Mouse (Mus musculus) midbrain, embryonic 14.5 days (tissue): ENCODE measurements around the gene Pdia6. TPM values are rescaled to one million over a fixed set of nuclear protein-coding genes. Genes with fewer than 3 reads are reported as not detected.

ENCODE experiments used
- ATAC-seq: fragments of 200-750 bp; cut with Nextera tagmentation; 2 replicates; pipeline ENCODE4 v1.8.0; 2017; ENCODE audit warnings: moderate number of reproducible peaks, moderate library complexity; ENCODE audit not compliant: low FRiP score, low TSS enrichment
- DNase-seq: peaks from one replicate; pipeline ENCODE4 v3.0.0-alpha.2; 2015
- H3K27ac ChIP-seq: fragments of 300-500 bp; sonication (generic); replicated peaks from 2 replicates; pipeline ENCODE4 v1.5.1; 2014; ENCODE audit warnings: mild to moderate bottlenecking, low read depth, low read length, moderate library complexity
- H3K27me3 ChIP-seq: fragments of 300-500 bp; sonication (generic); 2 replicates; pipeline ENCODE4 v1.6.1; 2014; ENCODE audit warnings: low read length, control low read depth, mixed read lengths; ENCODE audit not compliant: control insufficient read depth, insufficient read depth
- H3K36me3 ChIP-seq: fragments of 300-500 bp; sonication (generic); 2 replicates; pipeline ENCODE4 v1.6.1; 2014; ENCODE audit warnings: low read length, control low read depth; ENCODE audit not compliant: control insufficient read depth, insufficient read depth
- H3K4me1 ChIP-seq: fragments of 300-500 bp; sonication (generic); 2 replicates; pipeline ENCODE4 v1.6.1; 2014; ENCODE audit warnings: mild to moderate bottlenecking, antibody characterized with exemption, low read length, control low read depth; ENCODE audit not compliant: control insufficient read depth, insufficient read depth
- H3K4me2 ChIP-seq: fragments of 300-500 bp; sonication (generic); 2 replicates; pipeline ENCODE4 v1.6.1; 2014; ENCODE audit warnings: mild to moderate bottlenecking, low read length, moderate library complexity
- H3K4me3 ChIP-seq: fragments of 300-500 bp; sonication (generic); replicated peaks from 2 replicates; pipeline ENCODE4 v1.5.1; 2014; ENCODE audit warnings: low read depth, low read length
- H3K9ac ChIP-seq: fragments of 300-500 bp; sonication (generic); replicated peaks from 2 replicates; pipeline ENCODE4 v1.6.1; 2014; ENCODE audit warnings: mild to moderate bottlenecking, low read length, moderate library complexity
- H3K9me3 ChIP-seq: fragments of 300-500 bp; sonication (generic); 2 replicates; pipeline ENCODE4 v1.6.1; 2016; ENCODE audit warnings: low read length, control low read depth, mixed read lengths; ENCODE audit not compliant: control insufficient read depth
- WGBS: fragments of 180-500 bp; shearing (Covaris S2); extraction: QIAGEN DNeasy Blood & Tissue Kit; methylation state at CpG from one replicate; pipeline ENCODE4 v1.1.7; 2014; 5-methylcytosine and 5-hydroxymethylcytosine counted together
- polyA plus RNA-seq: library from polyadenylated mRNA; unstranded; fragments of >200 nt; fragmentation: Nextera tagmentation; extraction: Ambion mirVana; gene quantifications from 2 replicates; pipeline ENCODE4 v1.2.1, GENCODE M21; 2014

The Pdia6 gene
- polyA plus RNA-seq, 1 experiment from 2014 or later: 282 TPM

DNA sequence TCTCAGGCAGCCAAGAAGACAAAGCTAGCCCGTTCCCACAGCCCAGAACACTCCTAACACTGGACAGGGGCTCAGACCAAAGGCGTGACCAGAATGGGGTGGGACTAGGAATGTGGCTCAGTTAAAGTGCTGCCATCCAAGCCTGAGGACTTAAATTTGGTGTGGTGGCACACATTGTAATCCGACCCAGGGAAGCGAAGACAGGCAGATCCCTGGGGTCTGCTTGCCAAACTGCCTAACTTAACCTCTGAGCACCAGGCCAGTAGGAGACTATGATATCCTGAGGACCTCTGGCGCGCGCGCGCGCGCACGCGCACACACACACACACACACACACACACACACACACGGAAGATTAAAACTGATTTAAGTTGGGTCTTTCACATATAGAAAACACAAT lies 34.8 kb upstream of the Pdia6 start:
- Histone ChIP-seq H3K27me3 (no peaks in the 10 kb centered on the region), H3K4me2 (no peak overlapping the region), H3K9ac (no peak overlapping the region), H3K4me3 (no peak overlapping the region), H3K36me3 (no peaks in the 10 kb centered on the region), H3K4me1 (peaks cover 9% of the 10 kb centered on the region; the same call in 1 of the 2 replicates), H3K27ac (no peak overlapping the region), H3K9me3 (no peaks in the 10 kb centered on the region)
- ATAC-seq: no peak
- no peak for DNase-seq
- WGBS: 82% methylated on average over 14 of the region's 14 CpGs

- 0 out of 2 replicates have a peak, but pooled peaks have one; percentile 40 for ATAC-seq
- Histone ChIP-seq H3K27ac (0 out of 2 replicates have a peak overlapping the region, but pooled peaks have one; percentile 13), H3K9me3 (no peaks in the 10 kb centered on the region), H3K4me1 (peaks cover 9% of the 10 kb centered on the region; the same call in 1 of the 2 replicates), H3K9ac (no peak overlapping the region), H3K27me3 (no peaks in the 10 kb centered on the region), H3K36me3 (no peaks in the 10 kb centered on the region), H3K4me2 (0 out of 2 replicates have a peak overlapping the region, but pooled peaks have one; percentile 10), H3K4me3 (no peak overlapping the region)
- 30% methylated on average over 11 of the region's 11 CpGs for WGBS
- DNase-seq: peak; percentile 49
These were observed 30.6 kb upstream of the Pdia6 start for GRCm38 (mm10) chr12:17235535-17236313.

GRCm38 (mm10) chr12:17238588-17239427 lies 27.5 kb upstream of the Pdia6 start:
- no peak overlapping the region for H3K4me3 ChIP-seq
- no peak overlapping the region for H3K4me2 ChIP-seq
- H3K27me3 ChIP-seq: no peaks in the 10 kb centered on the region
- no peak overlapping the region for H3K9ac ChIP-seq
- H3K9me3 ChIP-seq: no peaks in the 10 kb centered on the region
- H3K4me1 ChIP-seq: peaks cover 9% of the 10 kb centered on the region; the same call in 1 of the 2 replicates
- 65% methylated on average over 12 of the region's 12 CpGs for WGBS
- no peaks in the 10 kb centered on the region for H3K36me3 ChIP-seq
- ATAC-seq (no peak), DNase-seq (peak; percentile 17)
- H3K27ac ChIP-seq: no peak overlapping the region

DNA sequence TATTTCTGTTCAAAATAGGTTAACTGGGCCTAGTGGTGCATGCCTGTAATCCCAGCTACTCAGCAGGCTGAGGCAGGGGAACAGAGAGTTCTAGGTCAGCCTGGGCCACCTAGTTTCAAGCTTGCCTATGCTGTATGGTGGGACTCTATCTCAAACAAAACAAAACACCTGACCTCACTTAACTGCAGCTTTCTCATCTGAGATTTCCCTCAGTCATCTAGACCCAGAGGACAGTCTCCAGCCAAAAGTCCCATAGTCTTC lies 27.0 kb upstream of the Pdia6 start:
- Histone ChIP-seq H3K4me2 (no peak overlapping the region), H3K27ac (no peak overlapping the region), H3K9ac (no peak overlapping the region), H3K27me3 (no peaks in the 10 kb centered on the region), H3K36me3 (no peaks in the 10 kb centered on the region), H3K4me1 (peaks cover 9% of the 10 kb centered on the region; the same call in 1 of the 2 replicates), H3K9me3 (no peaks in the 10 kb centered on the region), H3K4me3 (no peak overlapping the region)
- no peak for ATAC-seq
- DNase-seq: no peak

GRCm38 (mm10) chr12:17241016-17241415 lies 25.3 kb upstream of the Pdia6 start:
- Histone ChIP-seq H3K4me2 (no peak overlapping the region), H3K27ac (no peak overlapping the region), H3K36me3 (no peaks in the 10 kb centered on the region), H3K4me1 (peaks cover 4% of the 10 kb centered on the region; the same call in 1 of the 2 replicates), H3K9me3 (no peaks in the 10 kb centered on the region), H3K4me3 (no peak overlapping the region), H3K9ac (no peak overlapping the region), H3K27me3 (no peaks in the 10 kb centered on the region)
- ATAC-seq (no peak), DNase-seq (no peak)
- 86% methylated on average over 2 of the region's 2 CpGs for WGBS

DNA sequence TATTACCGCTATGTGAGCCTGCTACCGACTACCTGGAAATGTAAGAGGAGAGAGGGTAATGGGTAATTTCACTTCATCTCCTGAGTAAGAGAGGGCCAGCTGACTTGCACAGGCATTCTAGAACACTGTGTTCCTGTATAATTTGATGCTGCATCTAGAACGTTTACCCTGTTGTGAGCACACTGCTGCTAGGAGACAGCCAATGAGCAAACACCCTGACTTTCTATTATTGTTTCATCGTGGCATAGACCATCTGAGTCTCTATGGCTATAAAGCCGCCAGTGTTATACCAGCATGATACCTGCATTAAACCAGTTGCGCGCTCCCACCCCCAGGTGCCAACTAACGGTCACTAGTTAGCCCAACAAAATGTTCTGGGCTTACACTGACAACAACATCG lies 24.7 kb upstream of the Pdia6 start:
- no peak for DNase-seq
- H3K36me3 ChIP-seq: no peaks in the 10 kb centered on the region
- no peak overlapping the region for H3K27ac ChIP-seq
- H3K9ac ChIP-seq: no peak overlapping the region
- no peaks in the 10 kb centered on the region for H3K27me3 ChIP-seq
- H3K4me2 ChIP-seq: no peak overlapping the region
- WGBS: 95% methylated on average over 9 of the region's 9 CpGs
- H3K4me1 ChIP-seq: no peaks in the 10 kb centered on the region
- no peaks in the 10 kb centered on the region for H3K9me3 ChIP-seq
- H3K4me3 ChIP-seq: no peak overlapping the region
- no peak for ATAC-seq

DNA sequence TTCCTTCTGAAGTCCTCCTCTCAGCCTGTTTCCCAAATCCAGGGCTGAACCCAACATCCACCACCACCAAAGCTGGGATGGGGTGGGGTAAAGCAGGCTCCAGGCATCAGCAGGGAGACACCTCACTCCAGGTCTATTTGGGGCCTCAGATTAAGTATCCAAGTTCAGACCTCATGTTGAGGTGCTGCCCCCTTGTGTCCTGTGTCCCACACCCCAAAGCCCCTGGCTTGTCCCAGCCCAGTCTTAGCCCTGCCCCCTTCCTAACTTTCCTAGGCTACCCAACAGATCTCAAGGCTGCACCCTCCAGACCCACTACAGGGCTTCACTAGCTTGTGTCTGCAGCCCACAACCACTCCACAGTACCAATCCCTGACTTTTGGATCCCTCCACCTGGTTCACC lies 24.3 kb upstream of the Pdia6 start:
- Histone ChIP-seq H3K4me1 (no peaks in the 10 kb centered on the region), H3K4me2 (no peak overlapping the region), H3K9ac (no peak overlapping the region), H3K27me3 (no peaks in the 10 kb centered on the region), H3K9me3 (no peaks in the 10 kb centered on the region), H3K36me3 (no peaks in the 10 kb centered on the region), H3K27ac (no peak overlapping the region), H3K4me3 (no peak overlapping the region)
- DNase-seq (no peak), ATAC-seq (no peak)

- Histone ChIP-seq H3K36me3 (no peaks in the 10 kb centered on the region), H3K27me3 (no peaks in the 10 kb centered on the region), H3K4me3 (no peak overlapping the region), H3K4me1 (peaks cover 4% of the 10 kb centered on the region; the same call in 1 of the 2 replicates), H3K9me3 (no peaks in the 10 kb centered on the region), H3K9ac (no peak overlapping the region), H3K27ac (no peak overlapping the region), H3K4me2 (no peak overlapping the region)
- ATAC-seq: no peak
- 82% methylated on average over 8 of the region's 8 CpGs for WGBS
- DNase-seq: no peak
These were observed 15.4 kb upstream of the Pdia6 start for GRCm38 (mm10) chr12:17250962-17251361.
